Mouse (Mus musculus): ENCODE data around the gene Ntm. TPM values are rescaled to one million over a fixed set of nuclear protein-coding genes. Genes with fewer than 3 reads are reported as not detected.

Gene Ntm
- polyA plus RNA-seq, 1 experiment from 2014 or later = 160 TPM

DNA sequence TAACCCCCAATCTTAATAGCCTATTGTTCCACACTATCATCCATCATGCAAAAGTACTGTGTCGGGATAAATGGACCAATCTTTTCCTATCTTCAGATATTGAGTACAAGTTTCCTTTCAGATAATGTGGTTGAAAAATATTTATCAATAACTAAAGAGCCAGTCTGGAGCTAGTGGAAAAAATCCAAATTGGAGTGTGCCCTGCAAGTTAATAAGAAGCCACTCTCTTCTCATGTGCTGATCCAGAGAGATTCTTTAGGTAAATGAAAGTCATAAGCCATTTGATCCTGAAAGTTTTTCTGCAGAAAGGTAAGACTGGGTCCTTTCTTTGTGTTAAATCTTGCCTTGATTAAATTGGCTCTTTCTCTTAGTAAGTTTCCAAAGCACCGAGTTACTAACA is 627.3 kb downstream of the Ntm start:
- Histone ChIP-seq H3K27me3 (ENCODE audit: control insufficient read depth, insufficient read depth, low read length) (no peaks in the 10 kb centered on the region), H3K9ac (replicated peaks; ENCODE audit: low read length) (no peak overlapping the region), H3K4me3 (replicated peaks; ENCODE audit: low read depth, low read length) (no peak overlapping the region), H3K4me1 (ENCODE audit: control insufficient read depth, insufficient read depth, low read length) (no peaks in the 10 kb centered on the region), H3K4me2 (ENCODE audit: low read length) (no peak overlapping the region), H3K36me3 (ENCODE audit: control insufficient read depth, insufficient read depth, low read length) (no peaks in the 10 kb centered on the region), H3K27ac (replicated peaks; ENCODE audit: low read depth, low read length) (no peak overlapping the region), H3K9me3 (ENCODE audit: control insufficient read depth, low read length) (no peaks in the 10 kb centered on the region)
- ATAC-seq (ENCODE audit: low FRiP score, low TSS enrichment) = no peak
- 83% methylated on average over 2 of the region's 2 CpGs for WGBS
- DNase-seq = no peak

DNA sequence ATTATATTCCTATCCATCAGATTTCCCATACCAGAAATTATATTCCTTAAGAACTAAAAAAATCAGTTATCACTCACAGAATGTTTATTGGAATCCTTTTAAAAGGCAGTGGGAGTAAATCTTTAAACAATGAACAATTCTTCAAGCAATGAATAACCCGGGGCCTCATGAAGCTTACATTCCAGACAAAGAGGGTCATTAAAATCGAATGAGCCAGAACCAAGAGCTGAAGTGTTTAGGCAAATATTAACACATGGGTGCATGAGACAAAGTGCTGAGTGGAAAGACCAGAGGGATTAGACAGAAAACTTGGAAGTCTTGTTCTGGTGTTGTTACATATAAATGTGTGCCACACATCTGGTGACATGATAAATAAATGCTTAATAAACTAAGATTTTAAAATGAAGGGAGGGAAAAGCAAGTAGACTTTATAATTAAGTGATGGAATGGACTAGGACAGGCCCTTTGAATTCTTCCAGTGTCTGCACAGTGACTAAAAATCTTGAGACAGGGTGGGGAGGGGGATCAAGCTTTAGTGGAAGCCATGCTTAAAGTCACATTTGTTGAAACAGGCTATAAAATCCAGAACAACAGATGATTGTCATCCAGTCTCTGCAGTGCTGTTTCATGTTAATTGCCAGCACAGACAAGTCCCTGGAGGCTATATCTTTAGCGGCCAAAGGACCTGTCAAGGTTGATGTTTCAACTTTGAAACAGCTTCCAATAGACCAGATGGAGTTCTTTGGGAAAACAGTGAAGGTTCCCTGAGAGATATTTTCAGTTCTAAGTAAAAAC is 630.4 kb downstream of the Ntm start:
- Histone ChIP-seq H3K27me3 (ENCODE audit: control insufficient read depth, insufficient read depth, low read length) (no peaks in the 10 kb centered on the region), H3K4me2 (ENCODE audit: low read length) (no peak overlapping the region), H3K9ac (replicated peaks; ENCODE audit: low read length) (no peak overlapping the region), H3K36me3 (ENCODE audit: control insufficient read depth, insufficient read depth, low read length) (no peaks in the 10 kb centered on the region), H3K4me3 (replicated peaks; ENCODE audit: low read depth, low read length) (no peak overlapping the region), H3K27ac (replicated peaks; ENCODE audit: low read depth, low read length) (no peak overlapping the region), H3K9me3 (ENCODE audit: control insufficient read depth, low read length) (no peaks in the 10 kb centered on the region), H3K4me1 (ENCODE audit: control insufficient read depth, insufficient read depth, low read length) (no peaks in the 10 kb centered on the region)
- ATAC-seq (ENCODE audit: low FRiP score, low TSS enrichment) (no peak), DNase-seq (no peak)
- WGBS = 32% methylated on average over 3 of the region's 3 CpGs

DNA sequence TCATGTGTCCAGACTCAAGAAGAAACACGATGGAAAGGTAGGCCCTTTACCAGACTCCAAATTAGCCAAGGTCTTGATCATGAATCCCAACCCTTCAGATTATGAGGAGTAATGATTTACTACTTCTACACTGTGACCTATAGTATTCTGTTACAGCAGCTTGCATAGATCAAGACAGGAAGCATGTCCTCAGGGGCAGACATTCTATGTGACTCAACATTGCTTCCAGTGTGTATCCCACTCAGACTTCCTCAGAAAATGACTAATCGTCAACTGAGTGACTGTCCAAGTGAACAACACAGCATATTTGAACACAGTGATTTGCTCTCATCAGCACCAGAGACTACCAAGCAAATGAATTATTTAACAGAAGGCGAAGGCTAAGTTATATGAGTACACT is 632.5 kb downstream of the Ntm start:
- H3K4me3 ChIP-seq (replicated peaks; ENCODE audit: low read depth, low read length) = no peak overlapping the region
- 90% methylated on average over 3 of the region's 3 CpGs for WGBS
- ATAC-seq (ENCODE audit: low FRiP score, low TSS enrichment) (no peak), DNase-seq (no peak)
- H3K9me3 ChIP-seq (ENCODE audit: control insufficient read depth, low read length) = no peaks in the 10 kb centered on the region
- H3K36me3 ChIP-seq (ENCODE audit: control insufficient read depth, insufficient read depth, low read length) = no peaks in the 10 kb centered on the region
- H3K4me2 ChIP-seq (ENCODE audit: low read length) = no peak overlapping the region
- no peak overlapping the region for H3K27ac ChIP-seq (replicated peaks; ENCODE audit: low read depth, low read length)
- H3K9ac ChIP-seq (replicated peaks; ENCODE audit: low read length) = no peak overlapping the region
- H3K4me1 ChIP-seq (ENCODE audit: control insufficient read depth, insufficient read depth, low read length) = no peaks in the 10 kb centered on the region
- no peaks in the 10 kb centered on the region for H3K27me3 ChIP-seq (ENCODE audit: control insufficient read depth, insufficient read depth, low read length)

DNA sequence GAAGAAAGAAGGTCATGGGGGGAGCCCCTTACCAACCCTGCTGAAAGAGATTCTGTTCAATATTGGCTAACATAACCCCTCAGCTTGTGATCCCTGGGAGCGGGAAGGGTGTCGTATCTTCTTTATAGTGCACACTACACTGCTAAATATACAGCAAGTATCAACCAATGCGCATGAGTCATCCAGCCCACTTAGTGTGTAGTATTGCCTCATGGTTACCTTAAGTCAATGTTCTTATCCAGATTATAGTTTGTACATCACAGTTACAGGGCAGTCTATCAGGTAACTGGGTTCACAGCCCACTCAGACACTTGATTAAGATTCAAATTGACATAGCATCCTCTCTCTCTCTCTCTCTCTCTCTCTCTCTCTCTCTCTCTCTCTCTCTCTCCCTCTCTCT is 636.7 kb downstream of the Ntm start:
- Histone ChIP-seq H3K9ac (replicated peaks; ENCODE audit: low read length) (no peak overlapping the region), H3K27ac (replicated peaks; ENCODE audit: low read depth, low read length) (no peak overlapping the region), H3K36me3 (ENCODE audit: control insufficient read depth, insufficient read depth, low read length) (no peaks in the 10 kb centered on the region), H3K9me3 (ENCODE audit: control insufficient read depth, low read length) (no peaks in the 10 kb centered on the region), H3K27me3 (ENCODE audit: control insufficient read depth, insufficient read depth, low read length) (no peaks in the 10 kb centered on the region), H3K4me3 (replicated peaks; ENCODE audit: low read depth, low read length) (no peak overlapping the region), H3K4me2 (ENCODE audit: low read length) (no peak overlapping the region), H3K4me1 (ENCODE audit: control insufficient read depth, insufficient read depth, low read length) (no peaks in the 10 kb centered on the region)
- ATAC-seq (ENCODE audit: low FRiP score, low TSS enrichment) (no peak), DNase-seq (no peak)
- WGBS = 94% methylated on average over 3 of the region's 3 CpGs

DNA sequence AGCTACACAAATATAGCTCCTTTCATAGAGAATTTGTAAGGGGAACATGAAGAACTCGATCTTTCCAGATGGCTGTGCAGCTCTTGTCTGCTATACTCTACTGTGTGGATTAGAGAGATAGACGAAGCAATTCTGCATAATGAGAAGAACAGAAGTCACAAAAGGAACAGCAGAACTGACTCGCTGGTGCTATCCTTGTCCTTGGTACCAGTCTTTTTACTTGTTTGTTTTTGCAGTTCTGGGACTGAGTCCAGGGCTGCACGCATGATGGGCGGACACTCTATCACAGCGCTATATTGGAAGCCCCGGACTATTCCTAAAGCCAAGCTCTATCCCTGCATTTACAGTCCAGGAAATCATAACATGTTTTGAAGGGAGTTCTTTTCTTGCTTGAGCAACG is 637.8 kb downstream of the Ntm start:
- no peak overlapping the region for H3K27ac ChIP-seq (replicated peaks; ENCODE audit: low read depth, low read length)
- WGBS = 83% methylated on average over 8 of the region's 8 CpGs
- H3K4me1 ChIP-seq (ENCODE audit: control insufficient read depth, insufficient read depth, low read length) = no peaks in the 10 kb centered on the region
- no peak overlapping the region for H3K4me2 ChIP-seq (ENCODE audit: low read length)
- H3K9ac ChIP-seq (replicated peaks; ENCODE audit: low read length) = no peak overlapping the region
- H3K9me3 ChIP-seq (ENCODE audit: control insufficient read depth, low read length) = no peaks in the 10 kb centered on the region
- ATAC-seq (ENCODE audit: low FRiP score, low TSS enrichment) (no peak), DNase-seq (no peak)
- no peaks in the 10 kb centered on the region for H3K36me3 ChIP-seq (ENCODE audit: control insufficient read depth, insufficient read depth, low read length)
- H3K27me3 ChIP-seq (ENCODE audit: control insufficient read depth, insufficient read depth, low read length) = no peaks in the 10 kb centered on the region
- H3K4me3 ChIP-seq (replicated peaks; ENCODE audit: low read depth, low read length) = no peak overlapping the region

DNA sequence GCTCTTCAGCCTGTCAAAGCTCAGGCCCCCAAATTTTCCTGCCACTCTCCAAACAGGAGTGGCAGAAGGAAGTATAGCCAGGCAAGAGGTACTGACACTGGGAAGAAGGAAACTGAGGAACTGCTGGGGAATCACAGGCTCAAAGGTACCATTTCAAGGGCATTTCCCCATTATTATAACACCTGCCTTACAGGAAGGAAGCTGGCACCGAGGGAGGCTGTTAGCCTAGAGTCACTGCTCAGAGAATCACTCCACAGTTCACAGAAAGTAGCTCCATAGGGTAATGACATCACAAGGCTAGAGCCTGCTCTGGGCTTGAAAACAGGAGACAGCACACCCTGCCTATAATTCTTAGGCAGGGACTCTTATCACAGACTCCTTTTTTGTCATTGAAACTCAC is 643.7 kb downstream of the Ntm start:
- Histone ChIP-seq H3K4me1 (ENCODE audit: control insufficient read depth, insufficient read depth, low read length) (peaks cover 29% of the 10 kb centered on the region), H3K27me3 (ENCODE audit: control insufficient read depth, insufficient read depth, low read length) (no peaks in the 10 kb centered on the region), H3K9ac (replicated peaks; ENCODE audit: low read length) (no peak overlapping the region), H3K4me2 (ENCODE audit: low read length) (no peak overlapping the region), H3K4me3 (replicated peaks; ENCODE audit: low read depth, low read length) (no peak overlapping the region), H3K36me3 (ENCODE audit: control insufficient read depth, insufficient read depth, low read length) (no peaks in the 10 kb centered on the region), H3K9me3 (ENCODE audit: control insufficient read depth, low read length) (no peaks in the 10 kb centered on the region), H3K27ac (replicated peaks; ENCODE audit: low read depth, low read length) (no peak overlapping the region)
- ATAC-seq (ENCODE audit: low FRiP score, low TSS enrichment) (no peak), DNase-seq (no peak)
- 87% methylated on average over 1 of the region's 1 CpGs for WGBS

DNA sequence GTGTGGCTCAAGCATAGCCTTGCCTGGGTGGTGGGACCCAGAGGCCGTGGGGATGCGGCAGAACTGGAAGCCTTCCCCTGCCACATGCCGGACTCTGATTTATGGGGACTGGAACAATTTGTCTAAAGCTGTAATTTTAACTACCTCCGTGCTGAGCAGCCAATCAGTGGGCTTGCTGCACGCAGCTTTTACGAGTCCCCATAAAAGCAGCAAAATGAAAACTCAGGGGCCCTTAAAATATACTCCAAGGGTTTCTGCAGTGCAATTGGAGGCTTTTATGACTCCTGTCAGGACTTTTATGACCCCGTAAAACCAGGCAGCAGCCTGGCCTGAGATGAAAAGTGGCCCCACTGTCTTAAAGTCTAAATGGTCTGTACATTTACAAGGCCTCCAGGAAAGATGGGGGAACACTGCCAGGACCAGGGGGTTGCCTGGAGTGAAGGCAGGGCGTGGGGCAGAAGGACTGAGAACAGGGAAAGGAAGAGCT is 644.2 kb downstream of the Ntm start:
- H3K27me3 ChIP-seq (ENCODE audit: control insufficient read depth, insufficient read depth, low read length) = no peaks in the 10 kb centered on the region
- H3K4me2 ChIP-seq (ENCODE audit: low read length) = no peak overlapping the region
- WGBS = 86% methylated on average over 8 of the region's 8 CpGs
- H3K9me3 ChIP-seq (ENCODE audit: control insufficient read depth, low read length) = no peaks in the 10 kb centered on the region
- no peaks in the 10 kb centered on the region for H3K36me3 ChIP-seq (ENCODE audit: control insufficient read depth, insufficient read depth, low read length)
- ATAC-seq (ENCODE audit: low FRiP score, low TSS enrichment) (no peak), DNase-seq (no peak)
- H3K4me3 ChIP-seq (replicated peaks; ENCODE audit: low read depth, low read length) = no peak overlapping the region
- no peak overlapping the region for H3K9ac ChIP-seq (replicated peaks; ENCODE audit: low read length)
- peaks cover 29% of the 10 kb centered on the region for H3K4me1 ChIP-seq (ENCODE audit: control insufficient read depth, insufficient read depth, low read length)
- H3K27ac ChIP-seq (replicated peaks; ENCODE audit: low read depth, low read length) = no peak overlapping the region

DNA sequence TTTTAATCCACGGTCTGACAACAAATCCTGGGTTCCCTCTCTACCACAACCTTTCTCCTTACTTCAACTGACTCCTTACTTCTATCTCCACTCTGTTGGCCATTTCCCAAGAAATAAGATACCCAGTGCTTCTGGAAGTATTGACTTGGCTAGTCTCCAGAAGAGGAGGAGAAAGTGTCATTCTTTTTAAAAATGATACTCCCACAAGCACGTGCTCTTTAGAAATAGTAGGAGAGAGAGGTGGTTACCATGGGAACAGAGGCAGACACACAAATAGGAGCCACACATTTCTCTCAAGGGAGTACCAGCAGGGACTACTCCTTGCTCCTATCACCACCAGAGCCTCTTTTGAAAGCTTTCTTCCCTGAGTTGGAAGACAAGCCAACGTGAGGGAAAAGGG is 645.3 kb downstream of the Ntm start:
- Histone ChIP-seq H3K9ac (replicated peaks; ENCODE audit: low read length) (no peak overlapping the region), H3K4me2 (ENCODE audit: low read length) (no peak overlapping the region), H3K27me3 (ENCODE audit: control insufficient read depth, insufficient read depth, low read length) (no peaks in the 10 kb centered on the region), H3K9me3 (ENCODE audit: control insufficient read depth, low read length) (no peaks in the 10 kb centered on the region), H3K4me3 (replicated peaks; ENCODE audit: low read depth, low read length) (no peak overlapping the region), H3K36me3 (ENCODE audit: control insufficient read depth, insufficient read depth, low read length) (no peaks in the 10 kb centered on the region), H3K4me1 (ENCODE audit: control insufficient read depth, insufficient read depth, low read length) (peaks cover 29% of the 10 kb centered on the region), H3K27ac (replicated peaks; ENCODE audit: low read depth, low read length) (0 out of 2 replicates have a peak overlapping the region, but pooled peaks have one; percentile 3)
- DNase-seq = peak; percentile 76
- no peak for ATAC-seq (ENCODE audit: low FRiP score, low TSS enrichment)
- WGBS = 18% methylated on average over 3 of the region's 3 CpGs

DNA sequence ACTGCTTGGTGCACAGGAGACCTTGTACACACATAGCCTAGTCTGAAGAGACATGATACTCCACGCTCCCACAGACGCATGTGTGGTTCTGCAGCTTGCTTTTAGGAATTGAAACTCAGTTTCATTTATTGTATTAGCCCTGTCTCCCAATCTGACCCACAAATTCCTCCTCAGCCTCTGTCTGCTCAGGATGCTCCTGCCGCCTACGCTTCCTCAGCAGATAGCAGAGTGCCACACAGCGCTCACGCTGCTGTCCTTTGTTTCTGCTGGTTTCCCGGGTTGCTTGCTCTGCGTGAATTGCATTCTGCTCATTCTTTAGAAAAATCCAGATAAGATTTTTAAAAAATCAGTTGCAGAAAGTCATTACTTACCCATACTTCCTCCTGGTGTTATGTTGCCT is 647.1 kb downstream of the Ntm start:
- 20% methylated on average over 8 of the region's 8 CpGs for WGBS
- ATAC-seq (ENCODE audit: low FRiP score, low TSS enrichment) = no peak
- no peaks in the 10 kb centered on the region for H3K27me3 ChIP-seq (ENCODE audit: control insufficient read depth, insufficient read depth, low read length)
- H3K27ac ChIP-seq (replicated peaks; ENCODE audit: low read depth, low read length) = peak overlapping the region; percentile 68
- no peaks in the 10 kb centered on the region for H3K9me3 ChIP-seq (ENCODE audit: control insufficient read depth, low read length)
- DNase-seq = peak; percentile 72
- H3K4me1 ChIP-seq (ENCODE audit: control insufficient read depth, insufficient read depth, low read length) = peaks cover 29% of the 10 kb centered on the region
- no peaks in the 10 kb centered on the region for H3K36me3 ChIP-seq (ENCODE audit: control insufficient read depth, insufficient read depth, low read length)
- peak overlapping the region; percentile 23; the same call in 1 of the 2 replicates for H3K4me2 ChIP-seq (ENCODE audit: low read length)
- peak overlapping the region; percentile 20; the same call in 1 of the 2 replicates for H3K9ac ChIP-seq (replicated peaks; ENCODE audit: low read length)
- no peak overlapping the region for H3K4me3 ChIP-seq (replicated peaks; ENCODE audit: low read depth, low read length)

Measured in midbrain, embryonic 14.5 days (tissue).